Mouse (Mus musculus) hindbrain, postnatal 0 days (tissue): ENCODE measurements around the gene Eif4e3. TPM values are rescaled to one million over a fixed set of nuclear protein-coding genes. Genes with fewer than 3 reads are reported as not detected.
A peak's percentile ranks its signal among the peaks of the same experiment; 100 is the strongest.

Source experiments
- ATAC-seq: fragments of 200-750 bp; cut with Nextera tagmentation; 2 replicates; pipeline ENCODE4 v1.8.0; 2017; ENCODE audit warnings: mild to moderate bottlenecking, moderate TSS enrichment, moderate library complexity
- DNase-seq: peaks from one replicate; pipeline ENCODE4 v3.0.0-alpha.2; 2015; ENCODE audit warnings: low spot score
- H3K27ac ChIP-seq: fragments of 300-500 bp; sonication (generic); 2 replicates; pipeline ENCODE4 v1.5.1; 2014; ENCODE audit warnings: mild to moderate bottlenecking
- H3K27me3 ChIP-seq: fragments of 300-500 bp; sonication (generic); 2 replicates; pipeline ENCODE4 v1.6.1; 2014; ENCODE audit warnings: low read length, mixed read lengths; ENCODE audit not compliant: insufficient read depth
- H3K36me3 ChIP-seq: fragments of 300-500 bp; sonication (generic); 2 replicates; pipeline ENCODE4 v1.6.1; 2014; ENCODE audit warnings: low read length, mixed read lengths; ENCODE audit not compliant: insufficient read depth
- H3K4me1 ChIP-seq: fragments of 300-500 bp; sonication (generic); 2 replicates; pipeline ENCODE4 v1.6.1; 2014; ENCODE audit warnings: antibody characterized with exemption, low read length, mixed read lengths; ENCODE audit not compliant: insufficient read depth
- H3K4me2 ChIP-seq: fragments of 300-500 bp; sonication (generic); 2 replicates; pipeline ENCODE4 v1.6.1; 2014; ENCODE audit warnings: low read depth, mild to moderate bottlenecking, low read length, moderate library complexity, mixed read lengths
- H3K4me3 ChIP-seq: fragments of 300-500 bp; sonication (generic); 2 replicates; pipeline ENCODE4 v1.5.1; 2014; ENCODE audit warnings: low read length
- H3K9ac ChIP-seq: fragments of 300-500 bp; sonication (generic); replicated peaks from 2 replicates; pipeline ENCODE4 v1.6.1; 2014; ENCODE audit warnings: mild to moderate bottlenecking, low read length, moderate library complexity, mixed read lengths
- H3K9me3 ChIP-seq: fragments of 300-500 bp; sonication (generic); 2 replicates; pipeline ENCODE4 v1.6.1; 2016; ENCODE audit warnings: low read length, mixed read lengths
- CTCF ChIP-seq: IDR thresholded peaks from 2 replicates; pipeline ENCODE4 v1.5.1; 2016; ENCODE audit warnings: antibody characterized with exemption, control low read depth, low read depth
- WGBS: fragments of 180-500 bp; shearing (Covaris S2); extraction: QIAGEN DNeasy Blood & Tissue Kit; methylation state at CpG from one replicate; pipeline ENCODE4 v1.1.7; 2014; 5-methylcytosine and 5-hydroxymethylcytosine counted together
- polyA plus RNA-seq: library from polyadenylated mRNA; unstranded; fragments of >200 nt; fragmentation: Nextera tagmentation; extraction: Ambion mirVana; gene quantifications from 2 replicates; pipeline ENCODE4 v1.2.1, GENCODE M21; 2015
- total RNA-seq: library from RNA; depleted of rRNA; stranded (reverse); fragments of >200 nt; gene quantifications from 2 replicates; pipeline ENCODE4 v1.2.3, GENCODE M21; 2014; rRNA removed

The Eif4e3 gene
- total and polyA plus RNA-seq, 2 experiments from 2014 or later = 6.5 to 6.7 TPM

GRCm38 (mm10) chr6:99599229-99599628, 67.3 kb downstream of the Eif4e3 start:
- ATAC-seq = peak; percentile 76; the same call in 1 of the 2 replicates
- H3K36me3 ChIP-seq = no peaks in the 10 kb centered on the region
- H3K9me3 ChIP-seq = no peaks in the 10 kb centered on the region
- peak; percentile 71 for DNase-seq
- H3K27ac ChIP-seq = no peak overlapping the region
- no peaks in the 10 kb centered on the region for H3K4me1 ChIP-seq
- H3K4me3 ChIP-seq = no peak overlapping the region
- no peak overlapping the region for H3K9ac ChIP-seq
- no peak for TF ChIP-seq CTCF
- peak overlapping the region; percentile 44; the same call in 1 of the 2 replicates for H3K4me2 ChIP-seq
- no peaks in the 10 kb centered on the region; the same call in 1 of the 2 replicates for H3K27me3 ChIP-seq
- 31% methylated on average over 5 of the region's 5 CpGs for WGBS

- no peak overlapping the region for H3K4me2 ChIP-seq
- 60% methylated on average over 6 of the region's 6 CpGs for WGBS
- no peak overlapping the region for H3K27ac ChIP-seq
- H3K9me3 ChIP-seq = no peaks in the 10 kb centered on the region
- no peak overlapping the region for H3K4me3 ChIP-seq
- DNase-seq (no peak), ATAC-seq (no peak)
- H3K4me1 ChIP-seq = no peaks in the 10 kb centered on the region
- H3K36me3 ChIP-seq = no peaks in the 10 kb centered on the region
- TF ChIP-seq CTCF = no peak
- H3K27me3 ChIP-seq = no peaks in the 10 kb centered on the region
- H3K9ac ChIP-seq = no peak overlapping the region
Measured at GRCm38 (mm10) chr6:99577040-99577439, 89.5 kb downstream of the Eif4e3 start.

- no peak for ATAC-seq
- no peak for DNase-seq
- H3K27ac ChIP-seq = no peak overlapping the region
- H3K4me1 ChIP-seq = no peaks in the 10 kb centered on the region
- H3K4me2 ChIP-seq = no peak overlapping the region
- no peaks in the 10 kb centered on the region for H3K36me3 ChIP-seq
- no peak overlapping the region for H3K9ac ChIP-seq
- TF ChIP-seq CTCF = no peak
- no peak overlapping the region for H3K4me3 ChIP-seq
- WGBS = 87% methylated on average over 6 of the region's 6 CpGs
- H3K9me3 ChIP-seq = no peaks in the 10 kb centered on the region
- no peaks in the 10 kb centered on the region for H3K27me3 ChIP-seq
Measured at GRCm38 (mm10) chr6:99575633-99576032, 90.9 kb downstream of the Eif4e3 start.

Other genes starting within 250 kb of the Eif4e3 start
- gene Foxp1, start 144.1 kb downstream of the Eif4e3 start, total RNA-seq = 53.6 and 55.2 TPM in 2 replicates
- 50.9 and 54.8 TPM in 2 replicates for gene Foxp1, start 144.1 kb downstream of the Eif4e3 start, polyA plus RNA-seq
- gene Gm20696, start within 50 bp of the Eif4e3 start, total RNA-seq = 2.9 and 3.6 TPM in 2 replicates
- gene Gm20696, start within 50 bp of the Eif4e3 start, polyA plus RNA-seq = 2.3 and 2.5 TPM in 2 replicates
- gene Gpr27, start 25.9 kb upstream of the Eif4e3 start, total RNA-seq = 71.2 and 101 TPM in 2 replicates
- gene Gpr27, start 25.9 kb upstream of the Eif4e3 start, polyA plus RNA-seq = 18.8 and 19.8 TPM in 2 replicates
- gene Prok2, start 59.6 kb upstream of the Eif4e3 start, total RNA-seq = 0.11 TPM in 1 of 2 replicates, not detected in the other
- 0.41 and 0.44 TPM in 2 replicates for gene Prok2, start 59.6 kb upstream of the Eif4e3 start, polyA plus RNA-seq